Mouse (Mus musculus): ENCODE data around the gene Bcor. TPM values are rescaled to one million over a fixed set of nuclear protein-coding genes. Genes with fewer than 3 reads are reported as not detected.

The Bcor gene
- polyA plus RNA-seq, 1 experiment from 2014 or later, result 19.3 TPM

DNA sequence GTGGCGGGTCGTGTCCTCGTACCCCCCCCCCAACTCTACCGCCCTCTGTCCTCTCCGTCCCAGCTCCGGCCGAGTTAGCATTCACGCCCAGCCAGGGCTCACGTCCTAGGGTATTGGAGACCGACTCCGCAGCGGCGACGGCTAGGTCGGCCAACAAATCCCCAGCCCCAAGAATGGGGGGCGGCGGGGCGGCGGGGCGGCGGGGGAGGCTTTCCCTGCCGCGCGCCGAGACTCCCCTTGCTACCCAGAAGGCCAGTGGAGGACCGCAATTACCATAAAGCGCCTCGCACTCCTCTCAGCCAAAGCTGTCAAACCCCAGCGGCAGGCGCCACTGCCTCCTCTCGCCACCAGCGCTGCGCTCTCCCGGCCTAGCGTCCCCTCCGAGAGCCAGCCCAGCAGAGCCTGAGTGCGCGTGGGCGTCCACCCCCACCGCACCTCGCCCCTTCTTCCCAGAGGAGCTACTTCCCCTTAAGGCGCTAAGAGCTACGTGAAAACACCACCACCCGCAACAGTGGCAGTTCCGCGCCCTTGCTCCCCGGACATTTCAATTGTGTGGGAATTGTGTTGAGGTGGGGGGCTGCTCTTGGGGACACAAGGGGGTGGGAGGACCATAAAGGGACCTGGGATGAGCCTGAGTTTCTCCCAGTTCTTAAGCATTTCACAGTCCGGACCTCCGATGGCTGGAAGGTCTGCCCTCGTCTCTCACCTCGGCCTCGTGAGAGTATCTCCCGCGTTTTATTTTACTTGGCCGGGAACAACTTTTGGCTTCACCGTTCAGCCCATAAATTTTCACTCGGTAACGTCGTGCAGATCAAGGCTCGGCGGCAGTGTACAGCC is 79.0 kb downstream of the Bcor start:
- Histone ChIP-seq H3K9ac (peak overlapping the region; percentile 71), H3K4me1 (peaks cover 57% of the 10 kb centered on the region), H3K4me2 (peak overlapping the region; percentile 78), H3K27me3 (peaks cover 99% of the 10 kb centered on the region), H3K4me3 (replicated peaks) (peak overlapping the region; percentile 65), H3K9me3 (replicated peaks) (no peaks in the 10 kb centered on the region), H3K36me3 (no peaks in the 10 kb centered on the region), H3K27ac (peak overlapping the region; percentile 93)
- 3% methylated on average over 60 of the region's 61 CpGs for WGBS
- ATAC-seq (replicated peaks; ENCODE audit: low FRiP score), result 0 out of 2 replicates have a peak, but pooled peaks have one; percentile 5

DNA sequence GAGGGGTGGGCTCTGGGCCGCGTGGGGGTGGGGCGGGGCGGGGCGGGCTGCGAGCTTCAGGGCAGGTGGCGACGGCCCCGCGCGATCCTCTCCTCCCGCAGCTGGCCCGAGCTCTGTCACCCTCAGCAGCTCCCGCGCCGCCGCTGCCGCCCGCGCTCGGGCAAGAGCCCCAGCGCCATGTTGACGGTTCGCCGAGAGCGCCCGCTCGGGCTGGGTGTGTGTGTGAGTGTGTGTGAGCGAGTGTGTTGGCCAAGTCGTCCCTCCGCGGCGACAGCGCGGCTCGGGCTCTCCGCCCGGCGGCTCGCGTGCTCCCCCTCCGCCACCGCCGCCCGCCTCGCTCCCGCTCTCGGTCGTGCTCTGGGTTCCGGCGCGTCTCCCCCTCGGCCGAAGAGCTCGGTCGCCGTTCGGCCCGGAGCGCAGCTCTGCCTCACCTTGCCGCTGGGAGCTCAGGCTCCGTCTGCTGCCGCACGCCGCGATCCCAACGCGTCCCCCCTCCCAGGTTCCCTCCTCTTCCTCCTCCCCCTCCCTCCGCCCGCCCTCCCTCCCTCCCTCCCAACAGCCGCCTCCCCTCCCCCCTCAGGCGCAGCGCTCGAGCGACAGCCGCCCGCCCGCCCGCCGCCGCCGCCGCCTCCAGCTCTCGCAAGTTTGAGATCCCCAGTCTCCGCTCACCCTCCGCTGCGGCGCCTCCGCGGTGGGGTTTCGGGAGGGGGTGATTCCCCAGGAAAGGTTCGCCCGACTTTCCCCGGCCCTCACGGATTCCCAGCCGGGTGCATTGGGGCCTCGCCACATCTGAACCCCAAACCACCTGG is 79.9 kb downstream of the Bcor start:
- under 1% methylated on average over 21 of the region's 97 CpGs for WGBS

GRCm38 (mm10) chrX:12079309-12080094 is 80.7 kb downstream of the Bcor start:
- peak overlapping the region; percentile 71 for H3K9ac ChIP-seq
- no peaks in the 10 kb centered on the region for H3K36me3 ChIP-seq
- ATAC-seq (replicated peaks; ENCODE audit: low FRiP score), result no peak; the same call in none of the 2 replicates
- peak overlapping the region; percentile 93 for H3K27ac ChIP-seq
- H3K4me1 ChIP-seq, result peaks cover 48% of the 10 kb centered on the region
- H3K4me3 ChIP-seq (replicated peaks), result peak overlapping the region; percentile 65
- under 1% methylated on average over 69 of the region's 79 CpGs for WGBS
- H3K27me3 ChIP-seq, result peaks cover 99% of the 10 kb centered on the region
- H3K9me3 ChIP-seq (replicated peaks), result no peaks in the 10 kb centered on the region
- H3K4me2 ChIP-seq, result peak overlapping the region; percentile 78

More for the DNA sequence above, 79.9 kb downstream of the Bcor start:
- Histone ChIP-seq H3K27ac (peak overlapping the region; percentile 93), H3K9ac (peak overlapping the region; percentile 71), H3K4me2 (peak overlapping the region; percentile 78), H3K27me3 (peaks cover 99% of the 10 kb centered on the region), H3K9me3 (replicated peaks) (no peaks in the 10 kb centered on the region), H3K4me3 (replicated peaks) (peak overlapping the region; percentile 65), H3K4me1 (peaks cover 49% of the 10 kb centered on the region), H3K36me3 (no peaks in the 10 kb centered on the region)
- peak; percentile 34 for ATAC-seq (replicated peaks; ENCODE audit: low FRiP score)

- Histone ChIP-seq H3K27ac (peak overlapping the region; percentile 93), H3K9me3 (replicated peaks) (no peaks in the 10 kb centered on the region), H3K36me3 (no peaks in the 10 kb centered on the region), H3K4me1 (peaks cover 50% of the 10 kb centered on the region), H3K27me3 (peaks cover 95% of the 10 kb centered on the region), H3K4me3 (replicated peaks) (peak overlapping the region; percentile 65), H3K4me2 (peak overlapping the region; percentile 78), H3K9ac (peak overlapping the region; percentile 71)
- 2% methylated on average over 27 of the region's 27 CpGs for WGBS
- ATAC-seq (replicated peaks; ENCODE audit: low FRiP score), result no peak
These were observed 81.2 kb downstream of the Bcor start for GRCm38 (mm10) chrX:12079059-12079308.

DNA sequence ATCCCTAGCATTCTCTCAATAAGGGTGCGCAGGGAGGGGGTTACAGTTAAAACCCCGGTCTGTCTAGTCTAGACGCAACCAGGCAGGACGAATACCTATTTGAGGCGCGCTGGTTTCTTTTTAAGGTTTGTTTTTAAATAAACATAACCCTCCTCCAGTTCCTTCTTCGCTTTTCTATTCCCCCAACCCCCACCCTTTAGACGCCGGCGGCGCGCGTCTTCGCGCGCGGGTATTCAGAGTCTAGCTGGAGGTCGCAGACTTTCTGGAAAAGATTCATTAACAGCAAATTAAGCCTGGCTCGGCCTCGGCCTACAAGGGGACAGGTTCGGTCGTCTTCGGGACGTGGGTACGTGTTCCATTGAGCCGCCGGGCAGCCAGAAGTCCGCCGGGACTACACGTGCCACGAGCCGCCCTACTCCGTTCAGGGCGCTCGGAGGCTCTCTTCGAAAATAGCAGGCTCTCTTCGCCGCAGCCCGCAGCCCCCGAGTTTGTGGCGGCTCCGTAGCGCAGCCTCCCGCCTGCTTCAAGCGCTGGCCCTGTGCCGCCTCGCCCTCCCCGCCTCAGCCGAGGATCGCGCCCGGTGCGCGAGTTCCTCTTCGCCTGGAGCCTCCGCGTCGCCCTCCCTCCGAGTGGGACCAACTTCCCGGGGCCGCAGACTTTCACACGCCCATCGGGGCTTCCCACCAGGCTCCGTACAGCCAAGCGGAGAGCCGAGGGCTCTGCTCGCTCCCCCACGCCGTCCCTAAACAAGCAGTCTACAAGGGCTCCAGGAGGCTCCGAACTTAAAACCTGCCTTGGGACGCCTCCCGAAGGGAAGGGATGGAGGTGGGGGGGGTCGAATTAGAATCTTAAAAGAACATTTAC is 81.7 kb downstream of the Bcor start:
- no peaks in the 10 kb centered on the region for H3K9me3 ChIP-seq (replicated peaks)
- H3K36me3 ChIP-seq, result no peaks in the 10 kb centered on the region
- ATAC-seq (replicated peaks; ENCODE audit: low FRiP score), result no peak
- H3K9ac ChIP-seq, result peak overlapping the region; percentile 71
- H3K4me2 ChIP-seq, result peak overlapping the region; percentile 78
- H3K4me3 ChIP-seq (replicated peaks), result peak overlapping the region; percentile 65
- peaks cover 50% of the 10 kb centered on the region for H3K4me1 ChIP-seq
- H3K27ac ChIP-seq, result peak overlapping the region; percentile 93
- 3% methylated on average over 73 of the region's 73 CpGs for WGBS
- peaks cover 90% of the 10 kb centered on the region for H3K27me3 ChIP-seq

DNA sequence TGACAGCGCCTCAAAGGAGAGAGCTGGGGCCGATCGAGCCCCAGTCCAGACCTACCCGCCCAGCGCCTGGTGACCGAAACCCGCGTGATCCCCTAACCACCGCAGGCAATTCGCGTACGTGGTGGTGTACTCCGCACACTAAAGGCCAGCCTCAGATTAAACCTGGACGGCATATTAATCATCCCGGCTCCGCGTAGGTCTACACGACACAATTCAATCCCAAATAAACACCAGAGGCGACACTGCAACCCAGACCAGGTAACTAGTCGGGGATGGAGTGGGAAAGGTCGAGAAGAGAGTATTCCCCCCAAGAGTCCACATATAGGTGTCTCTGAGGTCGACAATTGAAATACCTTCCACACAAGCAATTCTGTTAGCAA is 82.6 kb downstream of the Bcor start:
- Histone ChIP-seq H3K36me3 (no peaks in the 10 kb centered on the region), H3K9ac (peak overlapping the region; percentile 71; the same call in 1 of the 2 replicates), H3K4me1 (peaks cover 50% of the 10 kb centered on the region), H3K9me3 (replicated peaks) (no peaks in the 10 kb centered on the region), H3K27ac (peak overlapping the region; percentile 71), H3K4me3 (replicated peaks) (peak overlapping the region; percentile 65), H3K4me2 (peak overlapping the region; percentile 78), H3K27me3 (peaks cover 89% of the 10 kb centered on the region)
- 1% methylated on average over 22 of the region's 22 CpGs for WGBS
- ATAC-seq (replicated peaks; ENCODE audit: low FRiP score), result no peak

DNA sequence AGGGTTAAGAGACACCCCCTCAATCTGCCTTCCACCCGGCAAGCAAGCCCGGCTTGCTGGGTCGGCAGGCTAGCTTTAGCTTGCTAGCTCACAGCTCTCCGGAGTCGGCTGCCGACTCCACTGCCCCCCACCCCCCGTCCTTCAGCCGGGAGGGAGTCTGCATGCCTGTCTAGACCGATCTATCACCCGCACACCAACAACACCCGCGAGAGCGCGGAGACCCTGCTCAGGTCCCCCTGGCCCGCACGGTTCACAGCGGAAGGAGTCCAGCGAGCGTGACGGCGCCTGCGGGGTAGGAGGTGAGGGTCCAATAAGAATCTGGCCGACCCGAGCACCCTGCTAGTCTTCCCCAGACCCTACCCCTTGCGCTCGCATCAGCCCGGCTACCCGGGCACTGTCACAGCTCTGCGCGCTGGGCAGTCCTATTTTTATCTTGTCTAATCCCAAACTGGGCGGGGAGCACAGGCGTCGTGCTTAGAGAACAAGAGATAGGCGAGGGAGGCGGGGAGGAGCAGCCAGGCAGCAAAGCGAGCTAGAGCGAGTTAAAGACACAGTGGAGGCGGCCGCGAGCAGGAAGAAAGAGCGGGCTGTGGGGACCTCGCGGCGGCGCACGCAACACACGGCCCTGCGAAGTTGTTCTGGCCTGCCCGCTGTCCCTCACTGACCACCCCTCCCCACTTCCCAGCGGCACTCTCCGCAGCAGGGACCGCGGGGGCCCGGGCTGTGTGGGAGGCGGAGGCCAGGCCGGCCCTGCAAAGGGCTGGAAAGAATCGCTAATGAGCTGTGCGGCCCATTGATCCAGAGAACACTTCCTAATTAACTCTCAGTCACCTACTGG is 83.2 kb downstream of the Bcor start:
- Histone ChIP-seq H3K9me3 (replicated peaks) (no peaks in the 10 kb centered on the region), H3K27ac (peak overlapping the region; percentile 71), H3K4me2 (peak overlapping the region; percentile 78), H3K4me1 (peaks cover 52% of the 10 kb centered on the region), H3K4me3 (replicated peaks) (peak overlapping the region; percentile 65), H3K36me3 (no peaks in the 10 kb centered on the region), H3K27me3 (peaks cover 88% of the 10 kb centered on the region), H3K9ac (peak overlapping the region; percentile 71)
- 3% methylated on average over 57 of the region's 58 CpGs for WGBS
- peak; percentile 65 for ATAC-seq (replicated peaks; ENCODE audit: low FRiP score)

- H3K9ac ChIP-seq, result no peak overlapping the region
- 8% methylated on average over 6 of the region's 6 CpGs for WGBS
- no peaks in the 10 kb centered on the region for H3K36me3 ChIP-seq
- ATAC-seq (replicated peaks; ENCODE audit: low FRiP score), result no peak
- H3K4me2 ChIP-seq, result peak overlapping the region; percentile 5; the same call in 1 of the 2 replicates
- H3K9me3 ChIP-seq (replicated peaks), result no peaks in the 10 kb centered on the region
- peaks cover 79% of the 10 kb centered on the region for H3K4me1 ChIP-seq
- no peak overlapping the region for H3K4me3 ChIP-seq (replicated peaks)
- H3K27me3 ChIP-seq, result peaks cover 80% of the 10 kb centered on the region
- no peak overlapping the region for H3K27ac ChIP-seq
These were observed 87.4 kb downstream of the Bcor start for GRCm38 (mm10) chrX:12072721-12073120.

DNA sequence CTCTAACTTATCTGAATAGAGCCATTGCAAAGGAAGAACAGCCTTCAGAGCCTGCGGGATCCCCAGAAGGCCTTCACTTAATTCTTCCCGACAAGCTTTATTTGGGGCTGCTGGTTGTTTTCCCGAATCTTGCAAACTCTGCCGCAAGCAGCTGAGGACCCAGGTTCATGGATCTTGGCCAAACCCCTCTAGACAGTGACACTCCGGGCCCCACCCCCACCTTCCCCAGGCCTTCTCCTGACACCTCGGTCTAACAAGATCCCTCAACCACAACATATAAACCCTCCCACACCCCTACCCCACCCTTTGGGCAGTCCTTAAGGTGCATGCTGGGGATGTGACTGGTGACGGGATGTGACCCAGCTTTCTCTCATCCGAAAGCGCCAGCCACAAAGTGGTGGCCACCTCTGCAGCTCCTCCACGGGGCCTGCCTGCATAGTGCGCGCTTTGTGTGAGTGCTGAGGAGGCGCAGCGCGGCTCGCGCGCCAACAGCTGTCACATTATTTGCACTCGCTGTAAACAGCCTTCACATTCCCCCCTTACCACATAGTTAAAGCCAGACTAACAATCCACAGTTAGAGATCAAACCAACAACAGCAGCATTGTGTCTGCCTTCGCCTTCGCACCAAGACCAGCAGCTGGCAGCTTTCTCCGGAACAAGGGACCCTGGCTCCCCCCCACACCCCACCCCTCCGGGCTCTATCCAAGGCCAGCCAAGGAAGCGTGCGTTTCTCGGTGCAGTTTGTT is 91.0 kb downstream of the Bcor start:
- Histone ChIP-seq H3K9ac (no peak overlapping the region), H3K27me3 (peaks cover 80% of the 10 kb centered on the region), H3K36me3 (no peaks in the 10 kb centered on the region), H3K4me2 (peak overlapping the region; percentile 37), H3K4me1 (peaks cover 94% of the 10 kb centered on the region), H3K4me3 (replicated peaks) (peak overlapping the region; percentile 6; the same call in 1 of the 2 replicates), H3K27ac (peak overlapping the region; percentile 67; the same call in 1 of the 2 replicates), H3K9me3 (replicated peaks) (no peaks in the 10 kb centered on the region)
- peak; percentile 38 for ATAC-seq (replicated peaks; ENCODE audit: low FRiP score)
- WGBS, result 6% methylated on average over 26 of the region's 26 CpGs
